ENCODE assay signal across 16 mouse cellular contexts in the genomic region with DNA sequence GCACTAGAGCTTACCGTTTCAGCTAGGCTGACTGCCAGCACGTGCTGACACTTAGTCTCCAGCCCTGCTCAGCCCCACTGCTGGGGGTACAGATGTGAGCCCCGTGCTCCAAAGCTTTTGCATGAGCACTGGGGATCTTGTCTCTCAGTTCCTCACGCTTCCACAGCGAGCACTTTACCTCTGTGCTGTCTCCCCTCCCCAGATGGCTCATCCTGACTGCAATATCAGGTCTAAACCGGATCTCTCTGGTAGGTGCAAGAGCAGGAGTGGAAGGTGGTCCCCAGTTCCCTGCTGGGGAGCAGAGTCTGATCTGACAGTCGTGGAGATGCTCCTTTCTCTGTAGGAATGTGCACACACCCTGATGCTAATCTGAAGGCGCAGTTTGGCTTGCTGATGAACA. TPM values are rescaled to one million over a fixed set of nuclear protein-coding genes. Genes with fewer than 3 reads are reported as not detected.
DNase-seq lines count a peak whose midpoint lies in the region; ATAC-seq and TF ChIP-seq lines count a peak whose summit lies in the region.
"Had no signal": no experiment of that assay in that cellular context is flagged by ENCODE, and none has a peak within 500 bp of the region (broad histone marks: within the 10 kb centered on the region; RNA-seq: fewer than 3 reads in every experiment).

No protein-coding gene starts in this region.

- H3K4me1 ChIP-seq in forebrain, embryonic 15.5 days = peaks cover 12% of the 10 kb centered on the region
- no peaks in the 10 kb centered on the region for H3K4me1 ChIP-seq in forebrain, embryonic 12.5 days
- H3K4me1 ChIP-seq in neural tube, embryonic 13.5 days (replicated peaks) = peaks cover 8% of the 10 kb centered on the region
- H3K4me1 ChIP-seq in hindbrain, embryonic 16.5 days (ENCODE audit: control insufficient read depth, insufficient read depth, low read depth, low read length) = 0 out of 2 replicates have a peak, but pooled peaks cover 3% of the 10 kb centered on the region
- no peaks in the 10 kb centered on the region for H3K4me1 ChIP-seq in lung, postnatal 0 days (ENCODE audit: insufficient read depth, low read depth, low read length)

- ATAC-seq in forebrain, embryonic 15.5 days (replicated peaks) = peak; percentile 36; the same call in 1 of the 2 replicates
- no peak for ATAC-seq in forebrain, embryonic 12.5 days (ENCODE audit: low FRiP score)
- 0 out of 2 replicates have a peak, but pooled peaks have one; percentile 9 for ATAC-seq in neural tube, embryonic 13.5 days (ENCODE audit: low read depth)
- ATAC-seq in hindbrain, embryonic 16.5 days = peak; percentile 50
- ATAC-seq in lung, postnatal 0 days = no peak

- no peaks in the 10 kb centered on the region for H3K36me3 ChIP-seq in forebrain, embryonic 15.5 days
- H3K36me3 ChIP-seq in forebrain, embryonic 12.5 days (replicated peaks) = no peaks in the 10 kb centered on the region
- H3K36me3 ChIP-seq in neural tube, embryonic 13.5 days = no peaks in the 10 kb centered on the region
- no peaks in the 10 kb centered on the region for H3K36me3 ChIP-seq in hindbrain, embryonic 16.5 days (ENCODE audit: control insufficient read depth, insufficient read depth, low read length)
- no peaks in the 10 kb centered on the region for H3K36me3 ChIP-seq in lung, postnatal 0 days (ENCODE audit: insufficient read depth, low read length)

- TF ChIP-seq EP300 in lung, postnatal 0 days (IDR thresholded peaks at IDR 0.05) = no peak

- H3K27me3 ChIP-seq in forebrain, embryonic 15.5 days = no peaks in the 10 kb centered on the region
- peaks cover 13% of the 10 kb centered on the region for H3K27me3 ChIP-seq in forebrain, embryonic 12.5 days
- H3K27me3 ChIP-seq in neural tube, embryonic 13.5 days = no peaks in the 10 kb centered on the region
- H3K27me3 ChIP-seq in hindbrain, embryonic 16.5 days (replicated peaks; ENCODE audit: control insufficient read depth, insufficient read depth, low read length) = no peaks in the 10 kb centered on the region
- no peaks in the 10 kb centered on the region for H3K27me3 ChIP-seq in lung, postnatal 0 days (replicated peaks; ENCODE audit: insufficient read depth, low read length)

- H3K9ac ChIP-seq in forebrain, embryonic 15.5 days (replicated peaks) = no peak overlapping the region
- no peak overlapping the region for H3K9ac ChIP-seq in forebrain, embryonic 12.5 days
- H3K9ac ChIP-seq in neural tube, embryonic 13.5 days = no peak overlapping the region
- H3K9ac ChIP-seq in hindbrain, embryonic 16.5 days (ENCODE audit: low read depth, low read length) = no peak overlapping the region
- H3K9ac ChIP-seq in lung, postnatal 0 days (replicated peaks; ENCODE audit: low read depth) = no peak overlapping the region

- WGBS in forebrain, embryonic 15.5 days = 39% methylated on average over 8 of the region's 8 CpGs
- WGBS in forebrain, embryonic 12.5 days = 50% methylated on average over 8 of the region's 8 CpGs
- WGBS in neural tube, embryonic 13.5 days = 57% methylated on average over 8 of the region's 8 CpGs
- WGBS in hindbrain, embryonic 16.5 days = 36% methylated on average over 8 of the region's 8 CpGs
- 42% methylated on average over 8 of the region's 8 CpGs for WGBS in lung, postnatal 0 days

- no peak overlapping the region for H3K27ac ChIP-seq in forebrain, embryonic 15.5 days (replicated peaks)
- no peak overlapping the region for H3K27ac ChIP-seq in forebrain, embryonic 12.5 days
- H3K27ac ChIP-seq in neural tube, embryonic 13.5 days (replicated peaks) = no peak overlapping the region
- no peak overlapping the region for H3K27ac ChIP-seq in hindbrain, embryonic 16.5 days (ENCODE audit: low read depth, low read length)
- no peak overlapping the region for H3K27ac ChIP-seq in lung, postnatal 0 days (ENCODE audit: low read length)

- no peaks in the 10 kb centered on the region for H3K9me3 ChIP-seq in forebrain, embryonic 15.5 days
- H3K9me3 ChIP-seq in forebrain, embryonic 12.5 days = no peaks in the 10 kb centered on the region
- no peaks in the 10 kb centered on the region for H3K9me3 ChIP-seq in neural tube, embryonic 13.5 days
- no peaks in the 10 kb centered on the region; the same call in 1 of the 2 replicates for H3K9me3 ChIP-seq in hindbrain, embryonic 16.5 days (ENCODE audit: control insufficient read depth, low read length)
- no peaks in the 10 kb centered on the region for H3K9me3 ChIP-seq in lung, postnatal 0 days (ENCODE audit: low read length)

- H3K4me2 ChIP-seq in forebrain, embryonic 15.5 days (replicated peaks) = no peak overlapping the region
- no peak overlapping the region for H3K4me2 ChIP-seq in forebrain, embryonic 12.5 days
- no peak overlapping the region for H3K4me2 ChIP-seq in neural tube, embryonic 13.5 days
- no peak overlapping the region for H3K4me2 ChIP-seq in hindbrain, embryonic 16.5 days (ENCODE audit: low read length)
- no peak overlapping the region for H3K4me2 ChIP-seq in lung, postnatal 0 days (replicated peaks; ENCODE audit: low read depth, low read length)
- H3K4me2 ChIP-seq: heart, embryonic 11.5 days had no signal

- DNase-seq in neural tube, embryonic 10.5 days (ENCODE audit: extremely low spot score, low spot score) = no peak
- DNase-seq in adrenal gland, adult (ENCODE audit: inconsistent age in 2 of 2, low spot score in 1 of 2) = no peak
- no peak for DNase-seq in thymus, adult 18-20 months
- DNase-seq in lung, postnatal 0 days (ENCODE audit: low spot score) = no peak
- DNase-seq: B cell, adult 2 months; cerebellum, adult 2 months; embryo, embryonic 11 days; liver; lung, adult 2 months; thymus, postnatal 4 days had no signal

- TF ChIP-seq CTCF in lung, postnatal 0 days (IDR thresholded peaks at IDR 0.05) = no peak

- H3K4me3 ChIP-seq in forebrain, embryonic 15.5 days = no peak overlapping the region
- H3K4me3 ChIP-seq in forebrain, embryonic 12.5 days (replicated peaks) = no peak overlapping the region
- no peak overlapping the region for H3K4me3 ChIP-seq in neural tube, embryonic 13.5 days
- H3K4me3 ChIP-seq in hindbrain, embryonic 16.5 days (ENCODE audit: low read length) = no peak overlapping the region
- H3K4me3 ChIP-seq in lung, postnatal 0 days (ENCODE audit: low read depth, low read length) = no peak overlapping the region
- H3K4me3 ChIP-seq: erythroblast, embryonic 14.5 days had no signal

RNA-seq across cellular contexts. Expression of gene Eif5a2, which starts 37.8 kb away (rescaled TPM):
- 7.8 and 7.9 TPM in 2 replicates for polyA plus RNA-seq in forebrain, embryonic 15.5 days (2015; fragmentation: Nextera tagmentation; extraction: Ambion mirVana)
- polyA plus RNA-seq in forebrain, embryonic 12.5 days (2016; fragmentation: Nextera tagmentation; extraction: Ambion mirVana) = 13.1 and 13.8 TPM in 2 replicates
- 11.4 and 11.8 TPM in 2 replicates for polyA plus RNA-seq in neural tube, embryonic 13.5 days (2015; fragmentation: Nextera tagmentation; extraction: Ambion mirVana)
- 10.1 and 11.7 TPM in 2 replicates for polyA plus RNA-seq in hindbrain, embryonic 16.5 days (2015; fragmentation: Nextera tagmentation; extraction: Ambion mirVana)
- 4.7 and 6.2 TPM in 2 replicates for polyA plus RNA-seq in lung, postnatal 0 days (2015; fragmentation: Nextera tagmentation; extraction: Ambion mirVana)

RNA-seq across cellular contexts. Expression of gene Slc2a2, which starts 45.5 kb away (rescaled TPM):
- 0.06 TPM in 1 of 2 replicates, not detected in the other for polyA plus RNA-seq in forebrain, embryonic 15.5 days (2015; fragmentation: Nextera tagmentation; extraction: Ambion mirVana)
- not detected in 2 replicates for polyA plus RNA-seq in forebrain, embryonic 12.5 days (2016; fragmentation: Nextera tagmentation; extraction: Ambion mirVana)
- polyA plus RNA-seq in neural tube, embryonic 13.5 days (2015; fragmentation: Nextera tagmentation; extraction: Ambion mirVana) = 0.15 TPM in 1 of 2 replicates, not detected in the other
- polyA plus RNA-seq in hindbrain, embryonic 16.5 days (2015; fragmentation: Nextera tagmentation; extraction: Ambion mirVana) = 0.08 TPM in 1 of 2 replicates, not detected in the other
- 0.24 and 0.29 TPM in 2 replicates for polyA plus RNA-seq in lung, postnatal 0 days (2015; fragmentation: Nextera tagmentation; extraction: Ambion mirVana)

Comparison
In these comparisons a context has a peak if more than half of its experiments do, and no peak if none do; other contexts are left out.
1. ATAC-seq: peak in forebrain, embryonic 15.5 days (single experiment), neural tube, embryonic 13.5 days (single experiment) and hindbrain, embryonic 16.5 days (single experiment); none in forebrain, embryonic 12.5 days (single experiment) and lung, postnatal 0 days (single experiment).